Mouse (Mus musculus) adrenal gland, postnatal 36 days (tissue): ENCODE measurements at regions not wholly inside any gene's neighbourhood (a gene's known extent, or its start where the extent isn't known, plus 50 kb on each side); places are given as distances from the start of the nearest gene placed in this dataset.

Experiments used
- DNase-seq, 2 experiments: peaks; one replicate each; pipeline ENCODE4 v3.0.0; 2021; ENCODE audit warnings: mixed read lengths in 1 of 2

GRCm38 (mm10) chr15:36669748-36670147 lies 337.8 kb downstream of the Zfp706 start:
- peak; percentile 67 to 80 for DNase-seq

DNA sequence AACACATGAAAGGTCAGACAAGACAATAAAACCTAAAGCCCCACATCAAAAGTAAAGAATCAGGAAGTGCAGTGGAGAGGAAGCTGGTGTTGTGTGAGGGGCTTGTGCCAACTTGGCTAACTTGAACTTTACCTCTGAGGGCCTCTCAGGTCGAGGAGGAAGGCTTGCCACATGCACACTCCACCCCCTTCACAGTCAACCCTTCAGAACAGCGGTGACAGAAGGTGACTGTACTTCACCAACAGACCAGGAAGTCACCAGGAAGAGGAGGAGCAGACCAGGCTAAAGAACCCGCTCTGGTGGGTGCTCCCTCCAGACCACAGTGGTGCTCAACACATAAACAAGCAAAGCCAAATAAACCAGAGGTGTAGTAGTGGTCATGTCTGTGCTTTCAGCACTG lies 341.0 kb downstream of the Zfp706 start:
- DNase-seq = no peak

DNA sequence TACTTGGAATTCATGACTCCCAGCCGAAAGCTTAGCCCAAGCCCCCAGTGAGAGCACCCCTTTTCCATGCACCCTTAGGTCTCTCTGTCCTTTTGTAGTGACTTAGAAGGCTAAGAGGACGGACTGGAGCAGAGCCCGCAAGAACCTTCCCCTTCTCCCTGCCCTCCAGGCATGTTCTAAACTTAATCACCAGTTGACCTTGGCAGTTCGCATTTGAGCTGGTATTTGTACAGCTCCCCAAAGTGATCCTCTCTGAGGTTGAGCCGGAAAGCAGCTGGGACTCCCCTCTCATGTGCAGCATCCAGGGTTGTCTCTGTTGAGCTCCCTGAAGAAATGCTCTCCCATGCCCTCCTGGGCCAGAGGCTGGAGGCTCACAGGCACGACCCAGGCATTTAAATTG lies 343.2 kb downstream of the Zfp706 start:
- peak; percentile 32 to 39 for DNase-seq

GRCm38 (mm10) chr15:36660986-36661385 lies 346.6 kb downstream of the Zfp706 start:
- no peak for DNase-seq
